Mouse (Mus musculus) bone marrow macrophage, adult 2 months (primary cell): ENCODE data around the gene Prss33.

Source experiments
- CTCF ChIP-seq: IDR thresholded peaks from 2 replicates; pipeline ENCODE4 v1.5.1; 2012; ENCODE audit warnings: low read depth, mild to moderate bottlenecking, low read length, moderate library complexity
- POLR2A ChIP-seq: IDR thresholded peaks from 2 replicates; pipeline ENCODE4 v1.6.1; 2012; ENCODE audit warnings: mild to moderate bottlenecking, low read depth, low read length, borderline replicate concordance

GRCm38 (mm10) chr17:23804426-23805085, 31.3 kb downstream of the Prss33 start:
- no peak for TF ChIP-seq POLR2A
- TF ChIP-seq CTCF, result no peak
